ENCODE assay signal across 8 mouse cellular contexts in the genomic region with DNA sequence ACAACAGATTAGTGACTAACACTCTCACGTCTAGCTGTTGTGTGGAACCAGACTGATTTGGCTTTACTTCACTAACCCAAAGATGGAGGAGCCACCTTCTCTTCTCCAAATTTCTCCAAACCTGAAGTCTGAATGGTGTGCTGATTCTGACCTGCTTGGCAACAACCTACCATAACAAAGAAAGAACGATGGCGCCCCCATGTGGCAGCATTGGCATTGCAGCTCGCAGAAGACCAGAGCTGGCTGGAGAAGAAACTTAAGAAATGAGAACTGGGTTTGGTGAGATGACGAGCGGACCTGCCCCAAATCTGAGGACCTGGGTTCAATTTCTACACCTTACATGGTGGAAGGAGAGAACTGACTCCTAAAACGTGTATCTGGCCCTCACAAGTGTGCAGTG. TPM values are rescaled to one million over a fixed set of nuclear protein-coding genes. Genes with fewer than 3 reads are reported as not detected.
A peak's percentile ranks its signal among the peaks of the same experiment; 100 is the strongest.
DNase-seq lines count a peak whose midpoint lies in the region; ATAC-seq lines count a peak whose summit lies in the region.

No protein-coding gene starts in this region.

- 30% methylated on average over 7 of the region's 7 CpGs for WGBS in liver, embryonic 12.5 days (ENCODE audit: insufficient replicate concordance)
- 43% methylated on average over 7 of the region's 7 CpGs for WGBS in embryonic facial prominence, embryonic 11.5 days
- WGBS in liver, embryonic 13.5 days (ENCODE audit: insufficient replicate concordance): 30% methylated on average over 7 of the region's 7 CpGs

- no peak for ATAC-seq in liver, embryonic 12.5 days
- no peak for ATAC-seq in embryonic facial prominence, embryonic 11.5 days (replicated peaks; ENCODE audit: insufficient number of reproducible peaks, low FRiP score, low TSS enrichment, low read depth)
- no peak for ATAC-seq in liver, embryonic 13.5 days (ENCODE audit: low read depth)

- H3K9me3 ChIP-seq in liver, embryonic 12.5 days (replicated peaks): no peaks in the 10 kb centered on the region
- no peaks in the 10 kb centered on the region for H3K9me3 ChIP-seq in embryonic facial prominence, embryonic 11.5 days (replicated peaks; ENCODE audit: control insufficient read depth, low read length)
- H3K9me3 ChIP-seq in liver, embryonic 13.5 days (replicated peaks): no peaks in the 10 kb centered on the region

- no peaks in the 10 kb centered on the region for H3K27me3 ChIP-seq in liver, embryonic 12.5 days (replicated peaks)
- no peaks in the 10 kb centered on the region for H3K27me3 ChIP-seq in embryonic facial prominence, embryonic 11.5 days (ENCODE audit: control insufficient read depth, insufficient read depth, low read length)
- no peaks in the 10 kb centered on the region for H3K27me3 ChIP-seq in liver, embryonic 13.5 days

- no peak overlapping the region for H3K4me2 ChIP-seq in liver, embryonic 12.5 days
- no peak overlapping the region for H3K4me2 ChIP-seq in embryonic facial prominence, embryonic 11.5 days (ENCODE audit: low read depth, low read length)
- H3K4me2 ChIP-seq in liver, embryonic 13.5 days: no peak overlapping the region

- DNase-seq in liver: peak; percentile 72
- DNase-seq in adrenal gland, postnatal 25 days: peak; percentile 82
- peak; percentile 70 for DNase-seq in embryonic facial prominence, embryonic 11.5 days (ENCODE audit: low spot score)
- DNase-seq in kidney, postnatal 10 days: peak; percentile 87
- DNase-seq in liver, embryonic 13.5 days: peak; percentile 39
- DNase-seq in right cerebral cortex, postnatal 10 days (ENCODE audit: low spot score in 2 of 2): peak; percentile 87 to 91
- peak; percentile 78 for DNase-seq in urinary bladder, postnatal 14 days (ENCODE audit: low spot score)

- no peak overlapping the region for H3K27ac ChIP-seq in liver, embryonic 12.5 days
- no peak overlapping the region for H3K27ac ChIP-seq in embryonic facial prominence, embryonic 11.5 days (replicated peaks; ENCODE audit: low read depth, low read length)
- no peak overlapping the region for H3K27ac ChIP-seq in liver, embryonic 13.5 days

- no peak overlapping the region for H3K9ac ChIP-seq in liver, embryonic 12.5 days
- H3K9ac ChIP-seq in embryonic facial prominence, embryonic 11.5 days (replicated peaks; ENCODE audit: low read length): no peak overlapping the region
- no peak overlapping the region for H3K9ac ChIP-seq in liver, embryonic 13.5 days

- peaks cover 6% of the 10 kb centered on the region; the same call in 1 of the 2 replicates for H3K4me1 ChIP-seq in liver, embryonic 12.5 days
- no peaks in the 10 kb centered on the region for H3K4me1 ChIP-seq in embryonic facial prominence, embryonic 11.5 days (ENCODE audit: control insufficient read depth, insufficient read depth, low read length)
- no peaks in the 10 kb centered on the region; the same call in 1 of the 2 replicates for H3K4me1 ChIP-seq in liver, embryonic 13.5 days (replicated peaks)

- H3K4me3 ChIP-seq in liver, embryonic 12.5 days: no peak overlapping the region
- H3K4me3 ChIP-seq in embryonic facial prominence, embryonic 11.5 days (ENCODE audit: low read depth, low read length): no peak overlapping the region
- H3K4me3 ChIP-seq in liver, embryonic 13.5 days (replicated peaks): no peak overlapping the region

- H3K36me3 ChIP-seq in liver, embryonic 12.5 days: peaks cover 13% of the 10 kb centered on the region
- no peaks in the 10 kb centered on the region; the same call in 1 of the 2 replicates for H3K36me3 ChIP-seq in embryonic facial prominence, embryonic 11.5 days (replicated peaks; ENCODE audit: control insufficient read depth, insufficient read depth, low read depth, low read length)
- peaks cover 1% of the 10 kb centered on the region for H3K36me3 ChIP-seq in liver, embryonic 13.5 days

RNA-seq across cellular contexts. Expression of a gene that starts 45.3 kb away (rescaled TPM):
- polyA plus RNA-seq in liver, embryonic 12.5 days (2016; fragmentation: Nextera tagmentation; extraction: Ambion mirVana): 101 and 103 TPM in 2 replicates
- total RNA-seq in adrenal gland, postnatal 25 days (2021): 179 and 185 TPM in 2 replicates
- 123 and 148 TPM in 2 replicates for polyA plus RNA-seq in embryonic facial prominence, embryonic 11.5 days (2014; fragmentation: Nextera tagmentation; extraction: Ambion mirVana)
- polyA plus RNA-seq in liver, embryonic 13.5 days (2015; fragmentation: Nextera tagmentation; extraction: Ambion mirVana): 67.8 and 84.7 TPM in 2 replicates

Comparison
In these comparisons a context has a peak if more than half of its experiments do, and no peak if none do; other contexts are left out.
1. DNase-seq: peak in every context shown above with its lines; median percentile 89 in right cerebral cortex, postnatal 10 days; 87 in kidney, postnatal 10 days; 82 in adrenal gland, postnatal 25 days; 78 in urinary bladder, postnatal 14 days; 72 in liver; 70 in embryonic facial prominence, embryonic 11.5 days; 39 in liver, embryonic 13.5 days.